Mouse (Mus musculus) embryonic facial prominence, embryonic 12.5 days (tissue): Measurements from ENCODE around the gene Lrrc32. TPM values are rescaled to one million over a fixed set of nuclear protein-coding genes. Genes with fewer than 3 reads are reported as not detected.

Experiments
- ATAC-seq: fragments of 200-750 bp; cut with Nextera tagmentation; 2 replicates; pipeline ENCODE4 v1.8.0; 2017; ENCODE audit not compliant: insufficient number of reproducible peaks, insufficient read depth, low FRiP score, low TSS enrichment
- H3K27ac ChIP-seq: fragments of 300-500 bp; sonication (generic); 2 replicates; pipeline ENCODE4 v1.5.1; 2016; ENCODE audit warnings: mild to moderate bottlenecking
- H3K27me3 ChIP-seq: fragments of 300-500 bp; sonication (generic); 2 replicates; pipeline ENCODE4 v1.6.1; 2016; ENCODE audit warnings: mild to moderate bottlenecking, moderate library complexity
- H3K36me3 ChIP-seq: fragments of 300-500 bp; sonication (generic); 2 replicates; pipeline ENCODE4 v1.6.1; 2016; ENCODE audit warnings: mild to moderate bottlenecking
- H3K4me1 ChIP-seq: fragments of 300-500 bp; sonication (generic); 2 replicates; pipeline ENCODE4 v1.6.1; 2016
- H3K4me2 ChIP-seq: fragments of 300-500 bp; sonication (generic); replicated peaks from 2 replicates; pipeline ENCODE4 v1.6.1; 2016; ENCODE audit warnings: mild to moderate bottlenecking, moderate library complexity
- H3K4me3 ChIP-seq: fragments of 300-500 bp; sonication (generic); 2 replicates; pipeline ENCODE4 v1.5.1; 2016; ENCODE audit warnings: mild to moderate bottlenecking
- H3K9ac ChIP-seq: fragments of 300-500 bp; sonication (generic); 2 replicates; pipeline ENCODE4 v1.6.1; 2016; ENCODE audit warnings: mild to moderate bottlenecking, moderate library complexity
- H3K9me3 ChIP-seq: fragments of 300-500 bp; sonication (generic); 2 replicates; pipeline ENCODE4 v1.6.1; 2016; ENCODE audit warnings: mild to moderate bottlenecking, moderate library complexity
- WGBS: fragments of 180-500 bp; shearing (Covaris S2); methylation state at CpG from one replicate; pipeline ENCODE4 v1.1.7; 2016; 5-methylcytosine and 5-hydroxymethylcytosine counted together
- polyA plus RNA-seq: library from polyadenylated mRNA; unstranded; fragments of >200 nt; fragmentation: Nextera tagmentation; extraction: Ambion mirVana; gene quantifications from 2 replicates; pipeline ENCODE4 v1.2.1, GENCODE M21; 2016

Gene Lrrc32
- polyA plus RNA-seq, 1 experiment from 2014 or later = 4.6 TPM

DNA sequence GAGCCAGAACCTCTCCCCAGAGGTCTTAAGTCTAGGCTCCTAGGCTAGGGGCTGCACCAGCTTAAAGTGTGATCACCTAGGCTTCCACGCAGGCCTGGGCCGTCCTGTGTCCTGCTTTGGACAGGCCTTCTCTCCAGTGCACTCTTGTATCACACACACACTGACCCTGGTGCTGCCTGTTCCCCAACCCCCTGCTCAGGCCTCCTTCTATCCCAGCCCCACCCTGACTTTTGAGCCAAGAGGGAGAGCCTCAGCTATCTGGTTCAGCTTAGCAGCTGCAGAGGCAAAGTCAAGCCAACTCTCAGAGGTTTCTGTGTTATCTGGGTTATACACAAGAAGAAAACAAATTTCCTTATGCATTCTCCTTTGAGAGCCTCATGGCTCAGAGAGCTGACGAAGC, 11.4 kb downstream of the Lrrc32 start:
- ATAC-seq = no peak
- no peak overlapping the region for H3K4me3 ChIP-seq
- no peaks in the 10 kb centered on the region for H3K27me3 ChIP-seq
- no peak overlapping the region for H3K4me2 ChIP-seq
- no peak overlapping the region for H3K9ac ChIP-seq
- H3K36me3 ChIP-seq = no peaks in the 10 kb centered on the region
- H3K9me3 ChIP-seq = no peaks in the 10 kb centered on the region
- peak overlapping the region; percentile 18; the same call in 1 of the 2 replicates for H3K27ac ChIP-seq
- WGBS = 86% methylated on average over 3 of the region's 3 CpGs
- peaks cover 53% of the 10 kb centered on the region for H3K4me1 ChIP-seq

DNA sequence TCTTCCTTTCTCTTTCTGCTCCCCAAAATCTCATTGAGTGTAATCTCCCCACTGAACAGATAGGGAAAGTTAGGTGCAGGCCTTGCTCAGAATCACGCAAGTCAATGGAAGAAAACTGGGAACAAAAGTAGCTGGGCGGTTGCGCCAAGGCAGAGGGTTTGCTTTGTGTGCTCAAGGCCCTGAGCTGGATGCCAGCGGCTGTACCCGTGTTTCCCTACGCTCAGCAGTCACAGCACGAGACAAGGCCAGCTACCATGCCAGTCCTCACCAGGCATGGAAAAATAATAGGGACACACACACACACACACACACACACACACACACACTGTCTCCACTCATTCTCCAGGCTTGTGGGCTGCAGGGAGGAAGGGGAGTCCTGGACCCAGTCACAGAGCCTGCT, 12.0 kb downstream of the Lrrc32 start:
- no peak for ATAC-seq
- 89% methylated on average over 7 of the region's 7 CpGs for WGBS

DNA sequence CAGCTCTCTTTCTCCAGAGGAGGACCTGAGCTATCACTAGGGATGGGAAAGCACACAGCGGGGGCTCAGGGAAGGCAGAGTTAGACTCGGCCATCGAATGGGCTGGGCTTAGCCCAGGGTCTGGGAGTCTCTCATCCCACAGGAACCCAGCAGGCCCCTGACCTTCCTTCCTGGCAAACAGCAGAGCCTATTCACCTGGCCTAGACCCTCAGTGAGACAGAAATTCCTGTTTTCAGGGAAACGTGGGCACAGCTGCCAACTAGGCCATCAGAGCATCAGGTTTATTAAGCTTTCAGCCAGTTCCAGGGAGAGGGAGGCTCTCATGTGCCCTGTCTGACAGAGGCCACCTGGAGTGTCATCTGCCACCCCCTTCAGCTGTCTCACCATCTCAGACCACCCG, 13.8 kb downstream of the Lrrc32 start:
- H3K27ac ChIP-seq = no peak overlapping the region
- H3K4me1 ChIP-seq = peaks cover 48% of the 10 kb centered on the region
- no peak overlapping the region for H3K4me3 ChIP-seq
- no peak overlapping the region for H3K9ac ChIP-seq
- no peaks in the 10 kb centered on the region for H3K36me3 ChIP-seq
- no peaks in the 10 kb centered on the region for H3K9me3 ChIP-seq
- no peak overlapping the region for H3K4me2 ChIP-seq
- ATAC-seq = no peak
- WGBS = 40% methylated on average over 5 of the region's 5 CpGs
- H3K27me3 ChIP-seq = no peaks in the 10 kb centered on the region

More for the DNA sequence above, 12.0 kb downstream of the Lrrc32 start:
- Histone ChIP-seq H3K9me3 (no peaks in the 10 kb centered on the region), H3K9ac (no peak overlapping the region), H3K4me2 (no peak overlapping the region), H3K36me3 (no peaks in the 10 kb centered on the region), H3K27ac (no peak overlapping the region), H3K4me3 (no peak overlapping the region), H3K27me3 (no peaks in the 10 kb centered on the region), H3K4me1 (peaks cover 56% of the 10 kb centered on the region)

DNA sequence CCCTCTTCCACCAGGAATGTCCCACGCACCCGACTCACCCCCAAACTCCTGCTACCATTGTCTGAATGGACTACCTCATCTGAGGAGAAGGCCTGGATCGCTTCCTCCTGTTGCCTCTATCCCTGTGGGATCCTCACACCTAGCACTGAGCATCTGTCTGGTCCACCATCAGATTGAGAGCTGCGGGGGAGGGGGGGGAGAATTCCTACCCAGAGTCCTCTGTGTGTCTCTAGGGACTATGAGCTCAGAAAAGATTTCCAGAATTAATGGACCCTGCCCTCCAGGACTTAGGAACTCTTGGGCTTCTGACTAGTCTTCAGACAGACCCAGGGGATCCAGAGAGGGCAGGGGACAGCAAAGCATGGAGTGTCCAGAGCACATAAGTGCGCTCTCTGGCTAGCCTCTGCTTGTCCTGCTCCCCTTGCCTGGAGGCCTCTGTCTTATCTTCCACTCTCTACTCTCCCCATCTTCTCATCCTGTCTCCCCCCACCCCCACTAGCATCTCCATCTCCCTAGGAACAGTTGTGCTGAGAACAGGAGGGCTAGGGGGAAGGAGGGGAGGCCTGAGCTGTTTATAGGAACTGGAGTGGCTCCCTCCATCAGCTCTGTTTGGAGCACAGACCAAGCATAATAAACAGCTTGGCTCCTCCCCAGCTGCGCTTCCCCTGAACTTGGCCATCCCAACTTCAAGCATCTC, 15.0 kb downstream of the Lrrc32 start:
- Histone ChIP-seq H3K4me3 (no peak overlapping the region), H3K9me3 (no peaks in the 10 kb centered on the region), H3K27me3 (no peaks in the 10 kb centered on the region), H3K9ac (no peak overlapping the region), H3K4me2 (no peak overlapping the region), H3K36me3 (no peaks in the 10 kb centered on the region), H3K4me1 (peaks cover 48% of the 10 kb centered on the region), H3K27ac (no peak overlapping the region)
- peak; percentile 31; the same call in 1 of the 2 replicates for ATAC-seq
- 70% methylated on average over 6 of the region's 6 CpGs for WGBS

DNA sequence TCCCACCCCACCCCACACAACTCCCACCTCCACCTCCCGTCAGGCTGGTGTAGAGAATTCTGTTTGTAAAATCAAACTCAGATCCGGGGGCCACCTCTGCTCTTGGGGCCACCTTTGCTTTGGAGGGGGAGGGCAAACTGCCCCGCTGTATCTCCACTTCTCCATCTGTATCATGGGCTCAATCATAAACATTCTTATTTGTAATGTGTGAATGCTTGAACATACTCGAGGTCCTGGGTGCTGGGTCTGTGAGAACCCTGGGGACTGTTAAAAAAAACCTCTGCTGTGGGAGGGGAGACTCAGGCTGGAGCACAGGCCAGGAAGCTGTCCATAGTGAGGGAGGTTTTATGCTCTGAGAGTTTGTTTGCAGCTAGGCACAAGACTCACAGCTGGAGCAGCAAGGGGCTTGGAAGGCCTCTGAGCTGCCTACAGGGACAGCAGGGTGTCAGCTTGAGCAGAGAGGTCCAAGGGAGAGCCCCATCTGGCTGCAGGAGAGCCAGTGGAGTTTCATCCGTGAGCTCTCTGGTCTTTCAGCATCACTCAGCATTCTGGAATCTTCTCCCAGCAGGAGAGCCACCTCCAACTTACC, 15.7 kb downstream of the Lrrc32 start:
- Histone ChIP-seq H3K9me3 (no peaks in the 10 kb centered on the region), H3K4me3 (no peak overlapping the region), H3K4me2 (no peak overlapping the region), H3K36me3 (no peaks in the 10 kb centered on the region), H3K4me1 (peaks cover 45% of the 10 kb centered on the region), H3K27me3 (no peaks in the 10 kb centered on the region), H3K9ac (no peak overlapping the region), H3K27ac (peak overlapping the region; percentile 56; the same call in 1 of the 2 replicates)
- ATAC-seq = peak; percentile 16; the same call in 1 of the 2 replicates
- WGBS = 35% methylated on average over 5 of the region's 5 CpGs

DNA sequence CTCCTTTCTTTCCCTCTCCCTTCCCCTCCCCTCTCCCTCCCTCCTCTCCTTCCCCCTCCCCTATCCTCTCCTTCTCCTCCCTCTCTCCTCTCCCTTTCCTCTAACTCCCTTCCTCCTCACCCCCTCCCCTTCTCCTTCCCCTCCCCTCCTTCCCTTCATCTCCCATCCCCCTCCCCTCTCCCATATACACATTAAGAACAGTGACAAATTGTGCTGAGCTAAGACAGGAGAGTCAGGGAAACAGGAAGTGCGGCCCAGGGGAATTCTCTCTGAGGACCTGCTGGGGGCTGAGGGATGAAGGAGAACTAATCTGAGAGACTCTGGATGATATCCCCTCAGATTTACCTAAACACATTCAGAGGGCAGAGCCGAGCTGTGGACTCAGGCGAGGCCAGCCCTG, 16.6 kb downstream of the Lrrc32 start:
- Histone ChIP-seq H3K9ac (no peak overlapping the region), H3K4me2 (no peak overlapping the region), H3K27ac (no peak overlapping the region), H3K4me1 (peaks cover 36% of the 10 kb centered on the region), H3K9me3 (no peaks in the 10 kb centered on the region), H3K36me3 (no peaks in the 10 kb centered on the region), H3K27me3 (no peaks in the 10 kb centered on the region), H3K4me3 (no peak overlapping the region)
- no peak for ATAC-seq
- WGBS = 14% methylated on average over 3 of the region's 3 CpGs

DNA sequence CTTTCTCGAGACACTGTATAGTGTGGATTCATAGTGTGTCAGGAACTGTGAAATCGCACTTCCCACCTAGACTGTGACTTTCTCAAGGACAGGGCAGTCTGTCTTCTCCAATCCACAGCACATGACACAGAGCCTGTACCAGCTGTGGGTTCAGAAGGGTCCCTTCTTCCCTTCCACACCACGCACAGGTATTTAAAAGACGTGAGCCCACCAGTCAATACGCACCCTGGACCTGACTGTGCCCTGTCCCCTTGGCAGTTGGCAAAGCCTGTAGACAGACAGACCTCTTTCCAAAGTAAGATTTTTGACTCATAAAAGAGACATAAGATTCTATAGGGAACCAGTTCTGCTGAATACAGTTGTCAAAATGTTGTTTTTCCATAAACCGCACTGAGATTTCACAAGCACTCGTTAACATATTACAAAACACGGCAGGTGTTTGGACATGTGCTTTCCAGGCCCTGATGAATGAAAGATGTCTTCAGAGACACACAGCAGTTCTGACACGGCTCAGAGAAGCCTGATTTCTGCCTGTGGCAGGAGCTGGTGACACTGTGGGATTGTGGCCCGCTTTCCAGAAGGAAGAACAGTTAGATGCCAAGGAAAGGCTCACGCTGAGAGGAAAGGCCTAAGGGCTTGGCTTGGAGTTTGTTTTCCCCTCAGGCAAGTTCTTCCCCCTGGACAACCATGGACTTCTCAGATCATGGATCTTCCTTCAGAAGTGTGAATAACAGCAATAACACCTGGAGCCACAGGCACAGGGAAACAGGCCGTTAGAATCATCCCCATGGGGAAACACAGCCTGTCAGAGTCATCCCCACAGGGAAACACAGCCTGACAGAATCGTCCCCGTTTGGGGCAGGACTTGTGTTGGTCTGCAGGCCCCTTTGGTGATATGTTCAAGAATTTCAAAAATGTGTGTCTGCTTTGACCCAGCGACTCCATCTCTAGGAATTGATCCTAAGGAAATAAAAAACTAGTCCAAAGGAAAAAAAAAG, 22.2 kb downstream of the Lrrc32 start:
- H3K4me3 ChIP-seq = no peak overlapping the region
- no peaks in the 10 kb centered on the region for H3K27me3 ChIP-seq
- no peaks in the 10 kb centered on the region for H3K9me3 ChIP-seq
- H3K27ac ChIP-seq = no peak overlapping the region
- H3K4me2 ChIP-seq = no peak overlapping the region
- H3K4me1 ChIP-seq = no peaks in the 10 kb centered on the region
- H3K36me3 ChIP-seq = no peaks in the 10 kb centered on the region
- ATAC-seq = no peak
- no peak overlapping the region for H3K9ac ChIP-seq
- WGBS = 63% methylated on average over 15 of the region's 15 CpGs

DNA sequence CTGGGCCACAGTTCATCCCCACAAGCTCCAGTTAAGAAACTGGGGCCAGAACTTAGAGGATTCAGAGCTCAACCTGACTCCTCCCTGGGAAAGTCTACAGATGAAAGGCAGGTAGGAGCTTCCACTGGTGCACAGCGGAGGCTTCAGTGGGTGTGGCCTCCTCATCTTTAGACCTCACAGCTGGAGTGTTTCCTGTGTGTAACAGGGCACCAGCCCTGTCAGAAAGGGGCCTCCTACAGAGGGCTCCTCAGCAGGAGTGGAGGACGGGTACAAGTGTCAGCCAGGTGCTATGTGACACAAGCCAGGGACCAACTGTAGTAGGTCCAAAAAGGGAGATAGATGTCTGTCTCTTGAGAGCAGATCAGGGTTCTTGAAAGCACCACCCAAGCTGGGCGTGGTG, 24.2 kb downstream of the Lrrc32 start:
- 68% methylated on average over 3 of the region's 3 CpGs for WGBS

DNA sequence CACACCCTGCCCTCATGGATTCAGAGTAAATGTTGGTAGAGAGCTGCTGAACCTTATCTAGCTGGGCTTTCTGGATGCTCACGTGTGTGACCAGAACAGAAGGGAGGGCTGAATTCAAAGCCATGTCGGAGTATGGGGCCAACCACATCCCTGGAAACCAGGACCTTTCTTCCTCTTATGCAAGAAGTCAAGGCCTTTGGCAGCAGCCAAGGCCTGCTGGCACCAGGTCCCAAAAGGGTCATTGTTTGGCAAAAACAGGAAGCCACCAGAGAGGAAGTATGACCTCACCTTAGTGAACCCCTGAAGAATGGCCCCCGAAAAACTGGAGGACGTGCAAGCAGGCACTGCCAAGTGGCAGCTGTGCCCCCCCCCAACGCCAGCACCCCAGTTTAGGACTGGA, 33.5 kb downstream of the Lrrc32 start:
- H3K27ac ChIP-seq = no peak overlapping the region
- no peaks in the 10 kb centered on the region for H3K36me3 ChIP-seq
- H3K9me3 ChIP-seq = no peaks in the 10 kb centered on the region
- H3K27me3 ChIP-seq = no peaks in the 10 kb centered on the region
- H3K4me2 ChIP-seq = no peak overlapping the region
- no peak for ATAC-seq
- 86% methylated on average over 5 of the region's 5 CpGs for WGBS
- no peak overlapping the region for H3K4me3 ChIP-seq
- H3K9ac ChIP-seq = no peak overlapping the region
- peaks cover 17% of the 10 kb centered on the region for H3K4me1 ChIP-seq

More for the DNA sequence above, 24.2 kb downstream of the Lrrc32 start:
- H3K9ac ChIP-seq = no peak overlapping the region
- H3K4me3 ChIP-seq = no peak overlapping the region
- H3K27ac ChIP-seq = no peak overlapping the region
- no peaks in the 10 kb centered on the region for H3K36me3 ChIP-seq
- no peak for ATAC-seq
- no peaks in the 10 kb centered on the region for H3K27me3 ChIP-seq
- no peaks in the 10 kb centered on the region for H3K9me3 ChIP-seq
- H3K4me2 ChIP-seq = no peak overlapping the region
- H3K4me1 ChIP-seq = no peaks in the 10 kb centered on the region

DNA sequence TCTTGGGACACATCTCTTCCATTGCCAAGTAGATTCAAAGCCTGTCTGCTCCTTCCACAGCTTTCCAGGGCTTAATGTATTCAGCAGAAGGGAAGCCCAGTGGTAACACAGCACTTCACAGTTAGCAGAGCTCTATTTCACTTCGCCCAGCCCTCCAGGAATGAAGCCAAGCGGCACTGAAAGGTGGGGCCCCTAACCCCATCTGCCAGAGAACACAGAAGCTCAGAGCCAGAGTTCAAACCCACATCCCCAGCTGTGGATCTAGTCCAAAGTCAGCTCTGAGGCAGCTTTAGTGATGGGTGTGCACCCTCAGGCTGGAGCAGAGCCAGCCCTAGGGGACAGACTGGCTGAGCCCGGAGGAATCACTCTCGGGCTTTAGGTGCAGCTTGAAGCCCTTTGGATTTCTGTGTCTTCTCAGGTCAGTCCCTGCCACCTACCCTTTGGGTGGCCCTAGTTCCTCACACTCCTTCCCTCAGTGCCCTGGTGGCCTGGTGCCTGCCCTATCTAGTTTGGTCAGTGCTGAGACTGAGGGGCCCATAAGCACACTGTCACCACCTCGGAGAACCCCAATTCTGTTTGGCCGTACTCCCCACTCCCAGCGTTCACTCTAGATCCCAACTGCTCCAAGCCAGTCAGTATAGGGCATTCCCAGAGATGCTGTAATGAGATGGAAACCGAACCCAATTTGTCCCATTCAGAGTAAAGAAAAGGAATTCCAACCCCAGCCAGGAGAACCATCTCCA, 34.2 kb downstream of the Lrrc32 start:
- Histone ChIP-seq H3K9ac (no peak overlapping the region), H3K27me3 (no peaks in the 10 kb centered on the region), H3K9me3 (no peaks in the 10 kb centered on the region), H3K27ac (peak overlapping the region; percentile 70), H3K4me1 (peaks cover 17% of the 10 kb centered on the region), H3K4me3 (no peak overlapping the region), H3K36me3 (no peaks in the 10 kb centered on the region), H3K4me2 (no peak overlapping the region)
- WGBS = 79% methylated on average over 8 of the region's 8 CpGs
- peak; percentile 38; the same call in 1 of the 2 replicates for ATAC-seq

DNA sequence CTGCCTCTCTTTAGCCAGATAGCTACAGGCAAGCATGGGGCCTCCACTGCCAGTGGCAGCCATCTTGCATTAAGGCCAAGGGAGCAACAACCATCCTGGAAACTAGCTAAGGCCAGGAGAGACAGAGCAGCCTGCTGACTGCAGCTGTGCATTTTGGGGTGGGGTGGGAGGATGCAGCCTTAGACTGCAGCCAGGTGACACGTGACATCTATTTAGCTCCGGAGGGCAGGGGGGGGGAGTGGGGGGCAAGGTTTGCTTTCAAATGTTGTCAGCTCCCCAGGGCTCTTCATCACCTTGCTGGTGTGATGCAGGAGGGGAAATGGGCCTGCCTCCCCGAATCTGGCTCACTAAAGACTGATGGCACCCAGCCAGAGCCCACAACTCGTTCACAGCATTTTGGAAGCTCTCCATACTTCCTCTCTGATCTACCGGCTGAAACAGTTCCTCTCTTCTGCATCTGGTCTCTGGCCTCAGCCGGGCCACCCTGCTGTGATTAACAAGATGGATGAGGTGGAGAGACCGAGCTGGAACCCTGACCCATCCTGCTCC, 34.8 kb downstream of the Lrrc32 start:
- no peaks in the 10 kb centered on the region for H3K9me3 ChIP-seq
- WGBS = 6% methylated on average over 7 of the region's 7 CpGs
- peak overlapping the region; percentile 70 for H3K27ac ChIP-seq
- no peak overlapping the region for H3K4me3 ChIP-seq
- H3K4me2 ChIP-seq = no peak overlapping the region
- peaks cover 17% of the 10 kb centered on the region for H3K4me1 ChIP-seq
- no peaks in the 10 kb centered on the region for H3K36me3 ChIP-seq
- no peaks in the 10 kb centered on the region for H3K27me3 ChIP-seq
- ATAC-seq = no peak
- no peak overlapping the region for H3K9ac ChIP-seq
